Comparison of ENCODE assay signal across 8 mouse cellular contexts in genomic region chr8:105964506-105965265, GRCm38 (mm10). TPM values are rescaled to one million over a fixed set of nuclear protein-coding genes. Genes with fewer than 3 reads are reported as not detected.
DNase-seq lines count a peak whose midpoint lies in the region; ATAC-seq lines count a peak whose summit lies in the region.

No protein-coding gene starts in this region.

- 69% methylated on average over 12 of the region's 12 CpGs for WGBS in hindbrain, embryonic 11.5 days
- 74% methylated on average over 12 of the region's 12 CpGs for WGBS in midbrain, embryonic 11.5 days

- 0 out of 2 replicates have a peak, but pooled peaks cover 2% of the 10 kb centered on the region for H3K4me1 ChIP-seq in hindbrain, embryonic 11.5 days (replicated peaks; ENCODE audit: control insufficient read depth, insufficient read depth, low read length)
- H3K4me1 ChIP-seq in midbrain, embryonic 11.5 days (ENCODE audit: control insufficient read depth, insufficient read depth, low read length) = peaks cover 6% of the 10 kb centered on the region

- H3K9me3 ChIP-seq in hindbrain, embryonic 11.5 days (ENCODE audit: control insufficient read depth, low read length) = no peaks in the 10 kb centered on the region
- H3K9me3 ChIP-seq in midbrain, embryonic 11.5 days (ENCODE audit: control insufficient read depth, low read length) = no peaks in the 10 kb centered on the region

- peak overlapping the region; percentile 75; the same call in 1 of the 2 replicates for H3K4me2 ChIP-seq in hindbrain, embryonic 11.5 days (replicated peaks; ENCODE audit: low read depth, low read length)
- H3K4me2 ChIP-seq in midbrain, embryonic 11.5 days = peak overlapping the region; percentile 74

- DNase-seq in heart, adult 11 months = peak; percentile 96
- no peak for DNase-seq in heart, postnatal 4 days
- DNase-seq in c-Kit-positive CD71-positive TER-119-positive erythroid progenitor cells, embryonic 14.5 days (ENCODE audit: low spot score) = peak; percentile 29
- no peak for DNase-seq in hindbrain, embryonic 11.5 days (ENCODE audit: low spot score)
- DNase-seq in midbrain, embryonic 11.5 days (ENCODE audit: low spot score, missing footprints) = no peak
- no peak for DNase-seq in adrenal gland, adult 2 months
- no peak for DNase-seq in frontal cortex, postnatal 25 days (ENCODE audit: low spot score in 2 of 2)
- no peak for DNase-seq in T-cell, adult 2 months (ENCODE audit: low spot score)

- H3K9ac ChIP-seq in hindbrain, embryonic 11.5 days (ENCODE audit: low read depth, low read length) = no peak overlapping the region
- H3K9ac ChIP-seq in midbrain, embryonic 11.5 days (ENCODE audit: low read length) = peak overlapping the region; percentile 66

- H3K4me3 ChIP-seq in hindbrain, embryonic 11.5 days (ENCODE audit: low read depth, low read length) = peak overlapping the region; percentile 56
- H3K4me3 ChIP-seq in midbrain, embryonic 11.5 days (ENCODE audit: low read depth, low read length) = no peak overlapping the region

- no peak for ATAC-seq in hindbrain, embryonic 11.5 days (ENCODE audit: low FRiP score)
- ATAC-seq in midbrain, embryonic 11.5 days (ENCODE audit: low FRiP score) = no peak

- no peaks in the 10 kb centered on the region for H3K36me3 ChIP-seq in hindbrain, embryonic 11.5 days (ENCODE audit: control insufficient read depth, insufficient read depth, low read length)
- no peaks in the 10 kb centered on the region for H3K36me3 ChIP-seq in midbrain, embryonic 11.5 days (ENCODE audit: control insufficient read depth, insufficient read depth, low read length)

- no peak overlapping the region for H3K27ac ChIP-seq in hindbrain, embryonic 11.5 days (ENCODE audit: low read depth, low read length)
- no peak overlapping the region for H3K27ac ChIP-seq in midbrain, embryonic 11.5 days (ENCODE audit: low read depth, low read length)

- H3K27me3 ChIP-seq in hindbrain, embryonic 11.5 days (ENCODE audit: control insufficient read depth, insufficient read depth, low read length) = peaks cover 22% of the 10 kb centered on the region
- H3K27me3 ChIP-seq in midbrain, embryonic 11.5 days (ENCODE audit: control insufficient read depth, insufficient read depth, low read length) = peaks cover 20% of the 10 kb centered on the region

RNA-seq across cellular contexts. Expression of gene Slc12a4, which starts 1.2 kb away (rescaled TPM):
- 10 to 100 TPM; 62.4 to 65.8 TPM for total RNA-seq in heart, postnatal 4 days (2021)
- 7.8 and 8.4 TPM in 2 replicates for polyA plus RNA-seq in hindbrain, embryonic 11.5 days (2014; fragmentation: Nextera tagmentation; extraction: Ambion mirVana)
- 7.2 and 7.8 TPM in 2 replicates for polyA plus RNA-seq in midbrain, embryonic 11.5 days (2014; fragmentation: Nextera tagmentation; extraction: Ambion mirVana)
- total RNA-seq in adrenal gland, adult 2 months (2021) = 10 to 100 TPM; 40.2 to 60.5 TPM
- 62.4 and 63.2 TPM in 2 replicates for polyA plus RNA-seq in adrenal gland, adult 2 months (2012; rRNA removed)

RNA-seq across cellular contexts. Expression of gene Dpep3, which starts 14.5 kb away (rescaled TPM):
- total RNA-seq in heart, postnatal 4 days (2021) = not detected
- not detected in 2 replicates for polyA plus RNA-seq in hindbrain, embryonic 11.5 days (2014; fragmentation: Nextera tagmentation; extraction: Ambion mirVana)
- polyA plus RNA-seq in midbrain, embryonic 11.5 days (2014; fragmentation: Nextera tagmentation; extraction: Ambion mirVana) = not detected in 2 replicates
- not detected for total RNA-seq in adrenal gland, adult 2 months (2021)
- 0.21 TPM in 1 of 2 replicates, not detected in the other for polyA plus RNA-seq in adrenal gland, adult 2 months (2012; rRNA removed)

RNA-seq across cellular contexts. Expression of gene Lcat, which starts 21.5 kb away (rescaled TPM):
- 1 to 10 TPM; 1.4 to 1.7 TPM for total RNA-seq in heart, postnatal 4 days (2021)
- polyA plus RNA-seq in hindbrain, embryonic 11.5 days (2014; fragmentation: Nextera tagmentation; extraction: Ambion mirVana) = 0.54 and 0.73 TPM in 2 replicates
- 0.23 and 0.28 TPM in 2 replicates for polyA plus RNA-seq in midbrain, embryonic 11.5 days (2014; fragmentation: Nextera tagmentation; extraction: Ambion mirVana)
- 1 to 10 TPM; 1.3 to 2.9 TPM for total RNA-seq in adrenal gland, adult 2 months (2021)
- polyA plus RNA-seq in adrenal gland, adult 2 months (2012; rRNA removed) = 1.9 and 3.3 TPM in 2 replicates

RNA-seq across cellular contexts. Expression of gene Psmb10, which starts 26.4 kb away (rescaled TPM):
- total RNA-seq in heart, postnatal 4 days (2021) = 10 to 100 TPM; 85.4 to 94.0 TPM
- polyA plus RNA-seq in hindbrain, embryonic 11.5 days (2014; fragmentation: Nextera tagmentation; extraction: Ambion mirVana) = 21.6 and 24.6 TPM in 2 replicates
- 22.5 and 26.9 TPM in 2 replicates for polyA plus RNA-seq in midbrain, embryonic 11.5 days (2014; fragmentation: Nextera tagmentation; extraction: Ambion mirVana)
- 10 to 100 TPM; 77.0 to 79.0 TPM for total RNA-seq in adrenal gland, adult 2 months (2021)
- polyA plus RNA-seq in adrenal gland, adult 2 months (2012; rRNA removed) = 156 and 174 TPM in 2 replicates

RNA-seq across cellular contexts. Expression of gene Dus2, which starts 26.5 kb away (rescaled TPM):
- total RNA-seq in heart, postnatal 4 days (2021) = 10 to 100 TPM in 1 of 2 experiments, 1 to 10 TPM in 1; 9.8 to 10.2 TPM
- 16.4 and 22.0 TPM in 2 replicates for polyA plus RNA-seq in hindbrain, embryonic 11.5 days (2014; fragmentation: Nextera tagmentation; extraction: Ambion mirVana)
- polyA plus RNA-seq in midbrain, embryonic 11.5 days (2014; fragmentation: Nextera tagmentation; extraction: Ambion mirVana) = 14.4 and 16.4 TPM in 2 replicates
- 10 to 100 TPM; 13.6 to 19.6 TPM for total RNA-seq in adrenal gland, adult 2 months (2021)
- 5.5 and 5.6 TPM in 2 replicates for polyA plus RNA-seq in adrenal gland, adult 2 months (2012; rRNA removed)

Comparison
In these comparisons a context has a peak if more than half of its experiments do, and no peak if none do; other contexts are left out.
1. DNase-seq: peak in heart, adult 11 months (single experiment) and c-Kit-positive CD71-positive TER-119-positive erythroid progenitor cells, embryonic 14.5 days (single experiment); none in heart, postnatal 4 days (single experiment), hindbrain, embryonic 11.5 days (single experiment), midbrain, embryonic 11.5 days (single experiment), adrenal gland, adult 2 months (single experiment), frontal cortex, postnatal 25 days (0 of 2) and T-cell, adult 2 months (single experiment).